Mouse (Mus musculus): ENCODE data around the gene Plscr2. TPM values are rescaled to one million over a fixed set of nuclear protein-coding genes. Genes with fewer than 3 reads are reported as not detected.
"Not testable (repeated sequence)": the region's sequence is repeated elsewhere in the genome, so short reads cannot be mapped to it uniquely, and the experiment has no call there.

The Plscr2 gene
- total RNA-seq, 2 experiments from 2014 or later = 5.8 to 6.3 TPM

- DNase-seq = no peak
Measured at GRCm38 (mm10) chr9:92273271-92273670, 2.1 kb upstream of the Plscr2 start.

DNA sequence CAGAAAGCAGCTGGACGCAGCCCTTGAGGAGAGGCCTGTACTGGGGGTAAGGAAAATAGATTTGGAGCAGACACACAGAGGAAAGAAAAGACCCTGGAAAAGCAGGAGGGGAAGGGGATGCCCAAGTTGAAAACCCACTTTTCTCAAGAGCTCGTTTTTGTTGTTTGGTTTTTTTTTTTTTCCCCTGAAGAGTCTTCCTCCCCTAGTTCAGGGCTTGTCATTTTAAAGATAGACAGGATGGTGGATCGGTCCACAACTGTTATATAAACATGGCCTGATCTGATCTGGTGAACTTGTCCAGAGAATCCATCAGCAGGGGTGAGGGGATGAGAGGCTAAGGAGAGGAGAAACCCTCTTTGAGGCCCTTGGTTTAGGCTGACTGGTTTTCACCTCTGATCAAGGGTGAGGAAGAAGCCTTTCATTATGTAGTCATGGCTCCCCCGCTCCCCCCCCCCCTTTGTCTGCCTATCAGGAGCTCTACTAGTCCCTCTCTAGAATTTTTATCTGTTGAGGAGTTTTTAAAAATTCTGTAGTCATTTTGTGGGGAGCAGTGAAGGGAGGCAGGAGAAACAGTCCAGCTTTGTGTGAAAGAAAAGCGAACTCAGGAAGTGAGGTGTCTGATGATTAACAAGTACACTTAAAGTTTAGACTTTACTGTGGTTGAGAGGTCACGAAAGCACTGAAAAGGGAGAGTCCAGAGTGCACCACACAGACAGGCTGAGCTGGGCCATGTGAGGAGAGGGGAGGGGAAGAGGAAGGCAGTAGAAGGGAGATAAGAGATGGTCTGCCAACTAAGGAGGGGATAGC lies 1.2 kb upstream of the Plscr2 start:
- DNase-seq = no peak

DNA sequence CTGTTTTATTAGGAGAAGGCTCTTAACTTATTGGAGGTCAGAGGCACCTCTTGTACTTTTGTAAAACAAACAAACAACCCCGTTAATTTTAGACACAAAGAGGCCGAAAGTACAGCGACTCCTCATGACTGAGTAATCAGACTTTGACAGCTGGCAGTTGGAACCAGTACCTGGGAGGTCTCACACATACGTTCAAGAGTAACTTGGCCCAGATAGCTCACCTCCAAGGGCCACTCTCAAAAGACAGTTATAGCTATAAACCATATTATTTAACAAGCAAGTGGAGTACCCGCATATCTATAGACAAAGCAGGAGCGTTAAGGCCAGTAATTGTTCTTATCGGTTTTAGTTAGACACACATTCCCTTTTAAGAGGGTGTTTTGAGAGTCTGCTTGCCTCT lies 958 bp downstream of the Plscr2 start:
- no peak for DNase-seq

GRCm38 (mm10) chr9:92280048-92280447 lies 4.6 kb downstream of the Plscr2 start:
- no peak for DNase-seq

DNA sequence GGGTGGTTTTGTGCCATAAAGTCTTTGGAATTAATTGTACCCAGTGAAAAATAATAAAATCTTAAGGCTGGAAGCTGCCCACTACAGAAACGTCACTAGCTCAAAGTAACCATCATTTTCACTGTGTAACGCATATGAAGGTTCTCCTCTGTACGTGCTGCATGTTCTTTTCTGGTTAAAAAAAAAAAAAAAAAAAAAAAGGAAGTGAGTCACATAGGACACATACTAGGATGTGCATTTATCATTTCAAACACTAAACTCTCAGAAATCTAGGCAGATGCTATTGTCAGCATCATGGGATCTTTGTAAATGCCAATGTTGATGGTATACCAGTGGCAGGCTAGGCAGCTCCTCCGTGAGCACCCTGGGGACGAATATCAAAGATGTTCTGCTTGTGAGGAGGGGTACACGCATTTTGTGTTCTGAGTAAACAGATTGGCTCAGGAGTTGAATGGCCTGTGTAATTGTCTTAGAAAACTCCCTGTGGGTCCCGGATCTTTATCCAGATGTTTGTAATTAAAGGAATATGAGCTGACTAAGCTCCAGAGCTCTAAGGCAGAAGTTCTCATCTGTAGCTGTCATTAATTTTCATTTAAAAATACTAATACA lies 7.3 kb downstream of the Plscr2 start:
- no peak for DNase-seq

DNA sequence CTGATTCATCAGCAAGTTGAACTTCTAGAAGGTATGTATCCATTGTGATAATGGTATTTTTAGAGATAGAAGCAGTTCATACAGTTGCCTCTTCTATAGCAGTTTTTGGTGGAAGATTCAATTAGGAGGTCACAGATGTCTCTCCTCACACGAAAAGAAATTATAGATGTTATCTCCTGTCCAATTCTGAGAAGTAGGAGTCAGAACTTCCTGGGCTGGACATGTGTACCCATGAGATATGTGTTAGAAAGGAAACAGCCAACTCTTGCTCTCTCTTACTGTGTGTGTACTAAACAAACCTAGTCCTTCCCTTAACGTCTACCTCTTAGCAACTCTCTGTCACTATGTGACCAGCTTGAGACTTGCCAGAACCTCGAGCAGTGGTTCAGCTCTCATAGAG lies 14.3 kb downstream of the Plscr2 start:
- no peak for DNase-seq

DNA sequence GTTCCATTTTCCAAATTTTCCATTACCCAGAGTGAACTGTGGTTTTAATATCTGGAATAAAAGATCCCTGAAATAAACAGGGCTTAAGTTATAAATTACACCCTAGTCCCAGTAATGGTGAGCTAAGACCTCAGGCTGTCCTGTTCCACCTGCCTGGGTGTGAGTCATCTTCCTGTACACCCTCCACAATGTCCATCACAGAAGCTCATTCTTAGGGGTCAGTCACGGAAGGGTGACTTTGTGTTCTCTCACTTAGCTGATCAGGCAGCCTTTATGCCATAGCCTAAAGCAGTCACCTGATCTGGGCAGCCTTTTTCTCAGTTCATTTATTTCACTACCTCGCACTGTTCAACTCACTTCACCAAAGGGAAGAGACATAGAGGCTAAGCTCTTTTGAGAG lies 16.8 kb downstream of the Plscr2 start:
- DNase-seq = no peak

DNA sequence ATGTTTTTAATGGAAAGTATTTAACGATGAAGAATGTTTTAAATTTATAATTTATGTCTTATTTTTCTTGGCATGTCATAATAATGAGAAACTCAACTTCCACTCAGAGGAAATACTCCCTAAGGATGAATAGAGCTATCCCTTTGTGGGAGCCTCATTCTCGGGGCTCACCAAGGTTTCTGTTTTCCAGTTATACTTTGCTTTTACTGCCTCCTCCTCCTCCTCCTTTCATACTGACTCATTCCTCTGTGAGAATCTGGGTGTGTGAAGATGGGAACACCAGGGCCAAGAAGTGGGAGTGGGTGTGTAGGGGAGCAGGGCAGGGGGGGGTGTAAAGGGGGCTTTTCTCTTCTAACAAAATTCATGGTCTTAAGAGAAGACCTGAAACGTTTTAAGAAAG lies 17.5 kb downstream of the Plscr2 start:
- no peak for DNase-seq

DNA sequence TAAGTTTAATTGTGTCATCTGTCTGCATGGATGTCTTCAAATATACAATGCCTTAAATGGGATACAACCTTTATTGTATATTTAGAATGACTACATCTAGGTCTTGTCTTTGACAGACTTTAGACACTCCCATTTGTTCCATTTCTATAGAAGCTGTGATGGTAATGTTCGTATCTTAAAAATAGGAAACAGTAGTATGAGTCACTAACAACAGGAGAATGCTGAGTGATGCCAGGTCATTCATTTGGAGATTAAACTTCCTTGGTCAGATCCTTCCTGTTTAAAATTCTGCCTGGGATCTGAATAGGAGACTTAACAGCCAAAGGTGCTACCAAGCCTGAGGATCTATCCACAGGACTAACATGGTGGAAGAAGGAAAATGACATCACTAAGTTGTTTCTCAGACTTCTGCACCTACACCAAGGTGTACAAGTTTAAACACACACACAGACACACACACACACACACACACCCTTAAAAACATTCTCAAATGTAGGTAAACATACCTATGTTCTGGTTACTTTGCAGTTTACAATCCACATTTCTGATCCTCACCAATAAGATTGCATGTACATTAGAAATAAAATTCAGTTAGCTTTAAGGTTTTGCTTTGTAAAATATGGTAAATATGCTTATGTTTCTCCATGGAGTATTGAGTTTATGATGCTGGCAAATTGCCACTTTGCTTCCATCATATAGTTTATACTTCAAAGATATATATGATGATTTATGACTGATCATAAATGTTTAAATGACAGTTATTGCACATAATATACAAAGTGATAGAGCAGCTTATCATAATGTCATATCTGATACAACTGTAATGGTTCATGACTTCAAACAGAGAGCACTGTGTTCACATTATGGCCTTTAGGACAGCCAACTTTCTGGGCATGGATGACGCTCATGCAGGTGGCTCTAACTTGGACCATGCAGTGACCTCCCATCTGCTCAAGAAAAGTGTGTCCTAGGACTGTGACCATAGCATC lies 18.5 kb downstream of the Plscr2 start:
- DNase-seq = no peak

- DNase-seq = no peak
Measured at GRCm38 (mm10) chr9:92298288-92298687, 22.9 kb downstream of the Plscr2 start.

- no peak for DNase-seq
Measured at GRCm38 (mm10) chr9:92301213-92301612, 25.8 kb downstream of the Plscr2 start.

DNA sequence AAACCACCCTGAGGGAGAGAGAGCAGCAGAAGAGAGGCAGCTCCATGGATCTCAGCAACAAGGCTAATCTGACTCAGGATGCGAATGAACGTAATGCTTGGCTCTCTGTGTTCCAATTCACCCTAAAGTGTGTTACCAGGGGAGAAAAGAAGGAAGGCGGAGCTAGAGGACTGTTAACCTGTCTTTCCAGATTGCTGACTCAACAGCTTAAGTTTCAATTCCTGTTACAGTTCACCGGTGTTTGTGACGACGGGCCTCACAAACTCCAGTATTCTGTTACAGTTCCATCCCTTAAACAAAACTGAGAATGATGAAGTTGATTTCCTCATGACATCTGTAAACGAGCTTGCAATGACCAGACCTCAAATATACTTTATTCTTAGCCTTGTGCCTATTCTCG lies 29.7 kb downstream of the Plscr2 start:
- no peak for DNase-seq

GRCm38 (mm10) chr9:92305620-92306220 lies 30.3 kb downstream of the Plscr2 start:
- DNase-seq = no peak

DNA sequence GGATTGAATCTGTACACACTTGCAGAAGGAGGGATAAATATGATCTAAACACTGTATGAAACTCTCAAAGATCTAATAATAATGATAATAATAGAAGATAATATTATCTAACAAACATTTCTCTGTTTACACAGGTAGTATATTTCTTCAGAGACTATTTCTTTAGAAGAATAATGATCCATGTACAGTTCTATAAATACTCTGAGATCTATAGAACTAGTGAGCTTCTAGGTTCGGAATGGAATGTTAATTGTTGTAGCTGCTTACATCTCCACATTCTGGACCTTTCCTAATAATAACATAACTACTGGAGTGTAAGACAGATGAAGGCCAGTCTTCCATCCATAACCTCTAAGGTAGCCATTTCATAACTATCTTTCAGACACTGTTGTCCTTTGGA lies 33.7 kb downstream of the Plscr2 start, which contains the start of gene 1700057G04Rik:
1700057G04Rik (plus strand) TSS at position 301 of the 400 bp plus-strand sequence.
- no peak for DNase-seq

DNA sequence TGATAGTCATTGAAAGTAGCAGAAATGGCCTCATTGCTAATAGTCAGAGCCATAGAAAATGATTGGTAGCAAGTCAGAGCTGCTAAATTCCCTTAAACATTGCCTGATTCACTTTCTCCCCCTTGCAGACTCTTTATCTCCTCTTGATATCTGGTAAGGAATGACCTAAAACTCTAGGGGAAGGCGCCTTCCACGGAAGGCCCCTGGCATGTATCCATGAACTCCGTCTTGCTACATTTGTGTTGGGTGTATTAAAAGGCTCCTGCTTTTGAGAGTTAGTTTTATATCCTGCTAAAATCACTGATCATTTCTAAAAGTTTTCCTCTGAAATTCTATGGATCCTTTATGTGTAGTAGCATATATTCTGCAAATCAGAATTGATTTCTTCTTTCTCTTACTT lies 41.4 kb downstream of the Plscr2 start:
- DNase-seq = no peak

DNA sequence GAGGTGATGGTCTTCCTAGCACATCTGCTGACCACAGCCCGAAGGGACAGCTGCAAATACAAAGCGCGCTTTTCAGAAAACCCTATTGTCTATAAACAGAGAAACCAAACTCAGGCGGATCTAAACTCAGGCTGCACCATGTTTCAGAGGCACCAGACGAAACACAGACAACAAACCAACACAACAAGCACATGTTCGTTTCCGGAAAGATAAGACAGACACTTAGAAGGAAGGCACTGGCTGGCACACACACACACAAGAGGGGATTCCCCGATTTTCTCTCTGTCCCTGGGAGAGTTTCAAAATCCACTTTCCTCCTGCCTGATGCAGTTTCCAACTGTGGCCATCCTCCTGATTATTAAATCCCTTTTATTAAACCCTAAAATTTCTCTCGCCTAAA lies 50.5 kb downstream of the Plscr2 start:
- DNase-seq = not testable (repeated sequence)

DNA sequence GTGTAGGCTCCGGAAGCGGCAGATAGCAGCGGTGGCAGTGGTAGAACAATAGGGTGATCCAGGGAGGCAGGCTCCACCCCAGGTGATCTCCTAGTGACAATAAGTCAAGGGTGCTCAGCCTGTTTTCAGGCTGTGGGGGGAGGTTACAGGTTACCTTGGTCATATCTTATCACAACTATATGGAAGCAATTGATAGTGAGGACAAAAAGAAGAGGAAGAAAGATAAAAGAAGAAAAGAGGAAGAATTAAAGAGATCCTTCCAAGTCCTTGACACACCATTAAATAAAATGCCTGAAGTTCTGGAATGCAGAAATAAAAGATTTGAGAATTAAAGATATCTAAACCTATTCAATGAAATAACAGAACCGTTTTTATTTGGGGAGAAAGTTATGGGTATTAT lies 51.4 kb downstream of the Plscr2 start:
- DNase-seq = no peak

- no peak for DNase-seq
Measured at GRCm38 (mm10) chr9:92331383-92331782, 56.0 kb downstream of the Plscr2 start.

GRCm38 (mm10) chr9:92334845-92335244 lies 59.4 kb downstream of the Plscr2 start:
- no peak for DNase-seq

DNA sequence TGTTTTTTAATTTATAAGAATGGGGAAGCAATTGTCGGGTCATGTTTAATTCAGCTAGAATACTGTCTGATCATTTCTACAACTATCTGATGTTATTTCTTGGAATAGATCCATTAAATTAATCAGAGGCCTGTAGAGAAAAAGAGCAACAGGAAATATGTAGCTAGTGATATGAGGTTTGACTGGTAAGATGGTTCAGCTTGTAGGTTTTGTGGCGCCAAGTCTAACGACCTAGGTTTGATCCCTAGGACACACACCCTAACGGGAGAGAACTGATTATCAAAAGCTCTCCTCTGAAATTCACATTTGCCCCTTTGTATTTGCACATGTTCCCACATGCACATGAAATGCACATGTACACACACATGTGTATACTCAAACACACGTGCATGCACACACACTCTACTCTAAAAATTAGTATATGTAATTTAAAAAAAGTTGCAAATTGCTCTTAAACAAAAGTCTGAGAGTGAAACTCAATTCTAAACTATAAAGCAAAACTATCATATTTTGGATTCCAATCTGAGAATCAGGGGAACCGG lies 59.9 kb downstream of the Plscr2 start:
- no peak for DNase-seq

DNA sequence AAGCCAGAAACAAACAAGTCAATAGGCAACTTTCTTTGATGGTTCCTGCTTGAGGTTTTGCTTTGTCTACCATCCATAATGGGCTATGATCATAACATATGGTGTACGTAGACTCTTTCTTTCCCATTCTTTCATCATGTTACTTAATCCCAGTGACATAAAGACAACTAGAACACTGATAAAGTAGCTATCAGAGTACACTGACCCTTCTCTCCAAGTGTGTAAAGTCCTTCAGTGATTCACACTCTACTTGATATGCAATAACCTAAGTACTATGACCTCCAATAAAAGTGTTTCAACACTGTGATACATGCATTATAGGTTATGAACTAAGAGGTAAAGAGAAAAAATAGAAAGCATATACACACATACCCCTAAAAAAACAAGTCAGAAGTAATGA lies 61.7 kb downstream of the Plscr2 start:
- DNase-seq = no peak

GRCm38 (mm10) chr9:92337661-92338060 lies 62.3 kb downstream of the Plscr2 start:
- DNase-seq = no peak
